Mouse (Mus musculus): ENCODE results near the gene Cd3eap.

DNA sequence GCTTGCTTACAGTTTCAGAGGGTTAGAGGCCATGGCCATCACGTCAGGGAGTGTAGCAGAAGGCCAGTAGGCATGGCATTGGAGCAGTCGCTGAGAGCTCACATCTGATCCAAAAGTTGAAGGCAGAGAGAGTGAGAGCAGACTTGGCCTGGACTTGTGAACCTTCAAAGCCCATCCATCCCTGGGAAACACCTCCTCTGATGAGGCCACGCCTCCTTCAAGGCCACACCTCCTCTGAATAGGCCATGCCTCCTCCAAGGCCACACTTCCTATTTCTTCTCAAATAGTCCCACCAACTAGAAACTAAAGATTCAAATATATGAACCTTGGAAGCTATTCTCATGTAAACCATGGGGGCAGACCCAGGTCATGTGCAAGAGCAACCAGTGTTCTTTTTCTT lies 23.7 kb downstream of the Cd3eap start:
- TF ChIP-seq CTCF (IDR thresholded peaks at IDR 0.05; ENCODE audit: insufficient read depth, low read length) (no peak), POLR2A (IDR thresholded peaks at IDR 0.05; ENCODE audit: borderline replicate concordance, extremely low read depth, low read depth, low read length) (no peak)
